Mouse (Mus musculus) myocyte (in vitro differentiated cells): ENCODE results near the gene Kctd2. TPM values are rescaled to one million over a fixed set of nuclear protein-coding genes. Genes with fewer than 3 reads are reported as not detected.

Source experiments
- H3K27me3 ChIP-seq: one replicate; pipeline ENCODE4 v1.6.1; 2011; ENCODE audit not compliant: control insufficient read depth, insufficient read depth, insufficient read length
- H3K36me3 ChIP-seq: one replicate; pipeline ENCODE4 v1.6.1; 2011; ENCODE audit not compliant: control insufficient read depth, insufficient read depth
- H3K4me2 ChIP-seq: one replicate; pipeline ENCODE4 v1.6.1; 2011; ENCODE audit warnings: low read depth, control low read depth
- H3K4me3 ChIP-seq: one replicate; pipeline ENCODE4 v1.5.1; 2011; ENCODE audit warnings: mild to moderate bottlenecking, control low read depth, moderate library complexity
- H3K79me2 ChIP-seq: one replicate; pipeline ENCODE4 v1.6.1; 2011; ENCODE audit not compliant: control insufficient read depth, insufficient read depth
- H3ac ChIP-seq: one replicate; pipeline ENCODE4 v1.6.1; 2011; ENCODE audit not compliant: control insufficient read depth, insufficient read length
- CEBPB ChIP-seq: IDR thresholded peaks from 2 replicates; pipeline ENCODE4 v1.6.1; 2011; ENCODE audit warnings: mild to moderate bottlenecking, moderate library complexity; ENCODE audit not compliant: poor library complexity, insufficient read depth, severe bottlenecking
- E2F4 ChIP-seq: IDR thresholded peaks from one replicate; pipeline ENCODE4 v1.6.1; 2011; ENCODE audit warnings: mild to moderate bottlenecking, control low read depth, moderate library complexity; ENCODE audit not compliant: insufficient read depth
- MAX ChIP-seq: IDR thresholded peaks from one replicate; pipeline ENCODE4 v1.6.1; 2011; ENCODE audit warnings: low read depth, mild to moderate bottlenecking, control low read depth
- MYOD1 ChIP-seq, 3 experiments: IDR thresholded peaks; one replicate each; pipeline ENCODE4 v1.6.1; 2011; ENCODE audit warnings: control low read depth in 2 of 3, low read depth in 2 of 3, mild to moderate bottlenecking in 2 of 3, moderate library complexity in 1 of 3; ENCODE audit not compliant: insufficient read length in 2 of 3, control insufficient read depth in 1 of 3
- MYOG ChIP-seq, 3 experiments: IDR thresholded peaks; one replicate each; pipeline ENCODE4 v1.6.1; 2011; ENCODE audit warnings: control low read depth in 2 of 3, low read depth in 2 of 3, mild to moderate bottlenecking in 2 of 3; ENCODE audit not compliant: insufficient read length in 2 of 3, control insufficient read depth in 1 of 3, insufficient read depth in 1 of 3
- POLR2A ChIP-seq: IDR thresholded peaks from one replicate; pipeline ENCODE4 v1.6.1; 2011; ENCODE audit warnings: low read depth, mild to moderate bottlenecking, control low read depth, moderate library complexity; ENCODE audit not compliant: insufficient read length
- POLR2AphosphoS2 ChIP-seq: IDR thresholded peaks from one replicate; pipeline ENCODE4 v1.6.1; 2011; ENCODE audit warnings: low read depth, control low read depth; ENCODE audit not compliant: insufficient read length
- REST ChIP-seq: IDR thresholded peaks from one replicate; pipeline ENCODE4 v1.6.1; 2011; ENCODE audit warnings: mild to moderate bottlenecking, control low read depth, moderate library complexity; ENCODE audit not compliant: insufficient read depth, insufficient read length
- SRF ChIP-seq: IDR thresholded peaks from one replicate; pipeline ENCODE4 v1.6.1; 2011; ENCODE audit warnings: low read depth; ENCODE audit not compliant: control insufficient read depth, insufficient read length
- TCF12 ChIP-seq: IDR thresholded peaks from one replicate; pipeline ENCODE4 v1.6.1; 2011; ENCODE audit warnings: mild to moderate bottlenecking, control low read depth; ENCODE audit not compliant: poor library complexity, insufficient read depth, severe bottlenecking
- TCF3 ChIP-seq: IDR thresholded peaks from one replicate; pipeline ENCODE4 v1.6.1; 2011; ENCODE audit warnings: low read depth, control low read depth; ENCODE audit not compliant: insufficient read length
- USF1 ChIP-seq: IDR thresholded peaks from one replicate; pipeline ENCODE4 v1.6.1; 2011; ENCODE audit warnings: low read depth, mild to moderate bottlenecking, control low read depth, moderate library complexity
- polyA plus RNA-seq: library from polyadenylated mRNA; unstranded; fragments of >200 nt; fragmentation: generic; extraction: Trizol; gene quantifications from one replicate; pipeline ENCODE4 v1.2.1, GENCODE M21; 2012; ENCODE audit warnings: missing spikeins

Gene Kctd2
- polyA plus RNA-seq, 1 experiment: 27.3 TPM

GRCm38 (mm10) chr11:115425671-115426070 is 5.7 kb downstream of the Kctd2 start:
- Histone ChIP-seq H3K79me2 (peaks cover 7% of the 10 kb centered on the region), H3K27me3 (no peaks in the 10 kb centered on the region), H3ac (no peak overlapping the region), H3K4me3 (no peak overlapping the region), H3K4me2 (no peak overlapping the region), H3K36me3 (peaks cover 14% of the 10 kb centered on the region)
- TF ChIP-seq POLR2A: no peak
- TF ChIP-seq MYOG (IDR thresholded peaks at IDR 0.05; ENCODE audit: control insufficient read depth in 1 of 3, insufficient read depth in 1 of 3, insufficient read length in 2 of 3, low read depth in 2 of 3): no peak
- no peak for TF ChIP-seq MYOD1 (IDR thresholded peaks at IDR 0.05; ENCODE audit: control insufficient read depth in 1 of 3, insufficient read length in 2 of 3, low read depth in 2 of 3)
- TF ChIP-seq E2F4: no peak
- no peak for TF ChIP-seq CEBPB
- no peak for TF ChIP-seq REST
- TF ChIP-seq POLR2AphosphoS2: no peak
- no peak for TF ChIP-seq TCF3
- TF ChIP-seq SRF: no peak
- TF ChIP-seq TCF12: no peak
- TF ChIP-seq MAX: no peak
- TF ChIP-seq USF1: no peak

GRCm38 (mm10) chr11:115427482-115428331 is 7.8 kb downstream of the Kctd2 start:
- H3K79me2 ChIP-seq: no peaks in the 10 kb centered on the region
- no peak for TF ChIP-seq TCF12
- TF ChIP-seq MYOD1 (IDR thresholded peaks at IDR 0.05; ENCODE audit: control insufficient read depth in 1 of 3, insufficient read length in 2 of 3, low read depth in 2 of 3): peak in 1 of 3 experiments; percentile 10
- no peak overlapping the region for H3K4me3 ChIP-seq

GRCm38 (mm10) chr11:115429307-115429706 is 9.4 kb downstream of the Kctd2 start:
- Histone ChIP-seq H3K4me2 (no peak overlapping the region), H3K27me3 (no peaks in the 10 kb centered on the region), H3K79me2 (no peaks in the 10 kb centered on the region), H3K36me3 (peaks cover 18% of the 10 kb centered on the region), H3ac (no peak overlapping the region), H3K4me3 (no peak overlapping the region)
- TF ChIP-seq MYOD1 (IDR thresholded peaks at IDR 0.05; ENCODE audit: control insufficient read depth in 1 of 3, insufficient read length in 2 of 3, low read depth in 2 of 3) (no peak), REST (no peak)

More at GRCm38 (mm10) chr11:115427482-115428331, 7.8 kb downstream of the Kctd2 start:
- no peak overlapping the region for H3ac ChIP-seq
- no peaks in the 10 kb centered on the region for H3K27me3 ChIP-seq
- H3K36me3 ChIP-seq: peaks cover 18% of the 10 kb centered on the region
- H3K4me2 ChIP-seq: peak overlapping the region; percentile 26

GRCm38 (mm10) chr11:115430561-115430960 is 10.6 kb downstream of the Kctd2 start:
- TF ChIP-seq MYOD1 (IDR thresholded peaks at IDR 0.05; ENCODE audit: control insufficient read depth in 1 of 3, insufficient read length in 2 of 3, low read depth in 2 of 3) (peak in 2 of 3 experiments; percentile 87 to 93), REST (no peak)
- Histone ChIP-seq H3K4me2 (no peak overlapping the region), H3K79me2 (no peaks in the 10 kb centered on the region), H3K36me3 (peaks cover 18% of the 10 kb centered on the region), H3K4me3 (no peak overlapping the region), H3ac (no peak overlapping the region), H3K27me3 (no peaks in the 10 kb centered on the region)

- TF ChIP-seq CEBPB (no peak), POLR2AphosphoS2 (peak; percentile 41)
- H3K27me3 ChIP-seq: no peaks in the 10 kb centered on the region
- no peaks in the 10 kb centered on the region for H3K79me2 ChIP-seq
- H3ac ChIP-seq: no peak overlapping the region
- peaks cover 11% of the 10 kb centered on the region for H3K36me3 ChIP-seq
- H3K4me3 ChIP-seq: no peak overlapping the region
- no peak overlapping the region for H3K4me2 ChIP-seq
Measured at GRCm38 (mm10) chr11:115432814-115433213, 12.9 kb downstream of the Kctd2 start.

GRCm38 (mm10) chr11:115433342-115433741 is 13.4 kb downstream of the Kctd2 start:
- H3K4me2 ChIP-seq: no peak overlapping the region
- H3K36me3 ChIP-seq: peaks cover 11% of the 10 kb centered on the region
- no peaks in the 10 kb centered on the region for H3K79me2 ChIP-seq
- H3ac ChIP-seq: no peak overlapping the region
- TF ChIP-seq POLR2AphosphoS2 (peak; percentile 33), SRF (no peak)
- no peaks in the 10 kb centered on the region for H3K27me3 ChIP-seq
- no peak overlapping the region for H3K4me3 ChIP-seq
